Mouse (Mus musculus): ENCODE measurements around the gene Slc17a2. TPM values are rescaled to one million over a fixed set of nuclear protein-coding genes. Genes with fewer than 3 reads are reported as not detected.

The Slc17a2 gene
- polyA plus RNA-seq, 1 experiment from 2014 or later = 1.5 TPM

DNA sequence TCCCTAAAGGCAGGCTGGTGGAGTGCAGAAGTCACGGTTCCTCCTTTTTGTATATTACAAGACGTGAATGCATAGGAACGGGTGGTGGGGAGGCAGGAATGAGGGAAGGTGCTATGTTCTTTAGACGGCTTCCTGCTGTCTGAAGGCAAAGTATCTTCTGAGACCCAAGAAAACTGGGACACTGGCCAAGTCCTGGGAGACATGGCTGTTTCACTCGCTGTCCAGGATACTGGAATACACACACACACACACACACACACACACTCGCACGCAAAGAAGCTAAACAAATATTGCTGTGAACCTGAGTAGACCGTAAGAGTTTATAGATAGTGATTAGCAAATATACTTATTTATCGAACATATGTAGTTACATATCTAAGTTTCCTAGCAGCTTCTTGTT lies 57.9 kb downstream of the Slc17a2 start:
- H3K36me3 ChIP-seq (ENCODE audit: control insufficient read depth, insufficient read depth) = no peaks in the 10 kb centered on the region
- no peaks in the 10 kb centered on the region; the same call in 1 of the 2 replicates for H3K4me1 ChIP-seq (ENCODE audit: control insufficient read depth, low read depth, low read length)
- 52% methylated on average over 9 of the region's 9 CpGs for WGBS (ENCODE audit: insufficient replicate concordance)
- H3K27ac ChIP-seq (ENCODE audit: low read length) = no peak overlapping the region
- H3K27me3 ChIP-seq (ENCODE audit: control insufficient read depth, insufficient read depth, low read depth, low read length) = no peaks in the 10 kb centered on the region
- H3K9ac ChIP-seq (ENCODE audit: low read depth, low read length) = no peak overlapping the region
- no peak overlapping the region for H3K4me3 ChIP-seq (ENCODE audit: low read depth, low read length)
- no peak for ATAC-seq (ENCODE audit: low read depth)
- H3K9me3 ChIP-seq (replicated peaks; ENCODE audit: control insufficient read depth, low read length) = no peaks in the 10 kb centered on the region
- H3K4me2 ChIP-seq (ENCODE audit: low read depth, low read length) = no peak overlapping the region

DNA sequence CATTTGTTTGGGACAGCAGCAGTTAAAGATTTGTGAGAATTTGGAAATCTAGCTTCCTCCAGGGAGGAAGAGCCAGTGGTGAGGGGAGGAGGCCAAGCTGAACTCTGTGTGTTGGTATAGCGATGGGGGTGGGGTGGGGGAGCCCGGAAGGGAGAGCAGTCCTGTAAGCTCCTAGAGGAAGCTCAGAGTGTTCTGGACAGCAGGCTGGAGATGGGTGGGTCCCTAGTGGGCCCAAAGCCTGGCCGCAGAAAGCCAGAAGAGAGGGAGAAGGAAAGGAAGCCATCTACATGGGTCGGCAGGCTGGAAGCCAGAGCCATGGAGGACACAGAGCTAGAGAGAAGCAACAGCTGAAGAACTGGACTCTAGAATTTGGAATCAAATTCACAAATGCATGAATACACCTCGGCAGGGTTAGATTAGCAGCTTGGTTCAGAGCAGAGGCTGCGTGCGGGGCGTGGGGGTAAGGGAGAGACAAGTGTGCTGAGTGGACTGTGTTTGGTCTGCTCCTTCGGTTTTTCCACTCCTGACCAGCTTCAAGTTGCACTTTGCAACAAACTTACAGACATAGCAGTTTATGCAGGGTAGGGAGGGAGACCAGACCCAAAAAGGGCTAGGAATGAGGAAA lies 59.4 kb downstream of the Slc17a2 start:
- Histone ChIP-seq H3K36me3 (ENCODE audit: control insufficient read depth, insufficient read depth) (no peaks in the 10 kb centered on the region), H3K4me3 (ENCODE audit: low read depth, low read length) (peak overlapping the region; percentile 7), H3K27me3 (ENCODE audit: control insufficient read depth, insufficient read depth, low read depth, low read length) (no peaks in the 10 kb centered on the region), H3K4me2 (ENCODE audit: low read depth, low read length) (peak overlapping the region; percentile 24), H3K9ac (ENCODE audit: low read depth, low read length) (no peak overlapping the region; the same call in 1 of the 2 replicates), H3K4me1 (ENCODE audit: control insufficient read depth, low read depth, low read length) (no peaks in the 10 kb centered on the region; the same call in 1 of the 2 replicates), H3K27ac (ENCODE audit: low read length) (peak overlapping the region; percentile 73), H3K9me3 (replicated peaks; ENCODE audit: control insufficient read depth, low read length) (no peaks in the 10 kb centered on the region)
- peak; percentile 71 for ATAC-seq (ENCODE audit: low read depth)
- 48% methylated on average over 9 of the region's 9 CpGs for WGBS (ENCODE audit: insufficient replicate concordance)

DNA sequence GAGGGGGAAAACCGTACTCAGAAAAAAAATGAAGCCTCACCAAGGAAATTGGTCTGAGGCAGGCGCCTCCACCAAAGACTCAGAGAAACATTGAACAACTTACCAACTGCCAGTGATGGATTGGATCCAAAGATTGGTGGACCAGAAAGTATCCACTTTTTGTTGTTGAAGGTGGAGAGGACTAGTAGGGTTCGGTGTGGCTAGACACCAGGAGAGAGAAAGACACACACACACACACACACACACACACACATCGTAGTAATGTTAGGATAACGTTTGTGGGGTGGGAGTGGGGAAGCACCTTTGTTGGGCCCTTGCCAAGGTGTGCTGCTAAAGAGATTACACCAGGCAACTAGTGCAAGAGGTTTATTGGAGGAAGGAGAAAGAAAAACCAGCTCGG lies 60.2 kb downstream of the Slc17a2 start:
- no peaks in the 10 kb centered on the region for H3K9me3 ChIP-seq (replicated peaks; ENCODE audit: control insufficient read depth, low read length)
- peak overlapping the region; percentile 73 for H3K27ac ChIP-seq (ENCODE audit: low read length)
- no peaks in the 10 kb centered on the region for H3K36me3 ChIP-seq (ENCODE audit: control insufficient read depth, insufficient read depth)
- ATAC-seq (ENCODE audit: low read depth) = peak; percentile 46; the same call in 1 of the 2 replicates
- no peaks in the 10 kb centered on the region; the same call in 1 of the 2 replicates for H3K4me1 ChIP-seq (ENCODE audit: control insufficient read depth, low read depth, low read length)
- H3K4me2 ChIP-seq (ENCODE audit: low read depth, low read length) = peak overlapping the region; percentile 24
- no peaks in the 10 kb centered on the region for H3K27me3 ChIP-seq (ENCODE audit: control insufficient read depth, insufficient read depth, low read depth, low read length)
- 63% methylated on average over 6 of the region's 6 CpGs for WGBS (ENCODE audit: insufficient replicate concordance)
- H3K9ac ChIP-seq (ENCODE audit: low read depth, low read length) = peak overlapping the region; percentile 25; the same call in 1 of the 2 replicates
- H3K4me3 ChIP-seq (ENCODE audit: low read depth, low read length) = no peak overlapping the region

DNA sequence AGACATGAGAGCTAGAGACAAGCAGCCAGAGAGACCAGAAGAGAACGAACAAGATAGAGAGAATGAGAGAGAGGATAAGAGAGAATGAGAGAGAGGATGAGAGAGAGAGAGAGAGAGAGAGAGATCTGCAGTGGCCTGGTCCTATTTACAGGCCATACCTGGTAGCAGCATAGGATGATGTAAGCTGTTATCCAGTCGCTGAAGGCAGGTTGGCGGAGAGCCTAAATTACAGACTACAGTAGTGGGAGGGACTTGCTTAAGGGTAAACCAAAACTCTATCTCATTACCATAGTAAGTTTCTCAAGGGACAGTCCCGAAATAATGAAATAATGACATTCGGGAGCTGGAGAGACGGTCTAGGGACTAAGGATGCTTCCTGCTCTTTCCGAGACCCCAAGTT lies 60.6 kb downstream of the Slc17a2 start, which contains the start of gene Slc17a1:
Gene Slc17a1 (plus strand): TSS at position 346 of the 400 bp plus-strand sequence.
- H3K36me3 ChIP-seq (ENCODE audit: control insufficient read depth, insufficient read depth) = no peaks in the 10 kb centered on the region
- H3K4me1 ChIP-seq (ENCODE audit: control insufficient read depth, low read depth, low read length) = no peaks in the 10 kb centered on the region; the same call in 1 of the 2 replicates
- H3K27me3 ChIP-seq (ENCODE audit: control insufficient read depth, insufficient read depth, low read depth, low read length) = no peaks in the 10 kb centered on the region
- peak within 1 kb of the TSS; percentile 24 for H3K4me2 ChIP-seq (ENCODE audit: low read depth, low read length)
- ATAC-seq (ENCODE audit: low read depth) = peak; percentile 82
- 67% methylated on average over 7 of the region's 7 CpGs for WGBS (ENCODE audit: insufficient replicate concordance)
- H3K9me3 ChIP-seq (replicated peaks; ENCODE audit: control insufficient read depth, low read length) = no peaks in the 10 kb centered on the region
- H3K27ac ChIP-seq (ENCODE audit: low read length) = peak within 1 kb of the TSS; percentile 81
- H3K4me3 ChIP-seq (ENCODE audit: low read depth, low read length) = peak within 1 kb of the TSS; percentile 7
- peak within 1 kb of the TSS; percentile 25; the same call in 1 of the 2 replicates for H3K9ac ChIP-seq (ENCODE audit: low read depth, low read length)

DNA sequence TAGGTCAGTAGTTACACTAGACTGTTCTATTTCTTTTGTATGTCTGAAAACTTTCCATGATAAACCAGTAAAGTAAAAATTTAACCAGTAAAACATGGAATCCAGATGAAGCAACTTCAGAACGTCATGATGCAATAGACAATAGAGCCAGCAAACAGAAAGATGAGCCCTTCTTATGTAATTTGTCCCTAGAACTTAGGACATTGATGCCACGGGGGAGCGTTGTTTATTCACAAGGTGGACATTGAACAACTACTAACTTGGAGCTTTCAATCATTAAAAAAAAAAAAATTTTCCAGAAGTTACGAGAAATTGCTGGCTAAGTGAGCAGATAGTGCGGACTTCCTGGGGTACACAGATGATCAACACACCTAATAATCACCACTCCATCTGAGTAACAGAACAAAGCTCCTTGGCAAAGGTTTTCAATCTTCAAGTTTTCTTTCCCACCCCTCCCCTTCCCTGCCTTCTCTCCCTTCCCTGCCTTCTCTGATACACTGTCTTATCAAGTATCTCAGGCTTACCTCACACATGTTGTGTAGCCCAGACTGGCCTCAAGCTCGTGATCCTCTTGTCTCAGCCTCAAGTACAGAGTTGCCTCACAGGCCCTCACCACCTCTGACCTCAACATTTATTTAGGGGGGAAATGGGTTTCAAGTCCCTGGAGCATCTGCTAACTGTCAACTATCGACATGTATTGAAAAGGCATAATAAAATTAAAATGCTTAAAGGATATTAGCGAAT lies 62.2 kb downstream of the Slc17a2 start:
- Histone ChIP-seq H3K27me3 (ENCODE audit: control insufficient read depth, insufficient read depth, low read depth, low read length) (no peaks in the 10 kb centered on the region), H3K36me3 (ENCODE audit: control insufficient read depth, insufficient read depth) (no peaks in the 10 kb centered on the region), H3K4me3 (ENCODE audit: low read depth, low read length) (no peak overlapping the region), H3K27ac (ENCODE audit: low read length) (peak overlapping the region; percentile 70), H3K9ac (ENCODE audit: low read depth, low read length) (no peak overlapping the region), H3K9me3 (replicated peaks; ENCODE audit: control insufficient read depth, low read length) (no peaks in the 10 kb centered on the region), H3K4me2 (ENCODE audit: low read depth, low read length) (no peak overlapping the region), H3K4me1 (ENCODE audit: control insufficient read depth, low read depth, low read length) (no peaks in the 10 kb centered on the region; the same call in 1 of the 2 replicates)
- WGBS (ENCODE audit: insufficient replicate concordance) = 49% methylated on average over 8 of the region's 8 CpGs
- ATAC-seq (ENCODE audit: low read depth) = peak; percentile 45

DNA sequence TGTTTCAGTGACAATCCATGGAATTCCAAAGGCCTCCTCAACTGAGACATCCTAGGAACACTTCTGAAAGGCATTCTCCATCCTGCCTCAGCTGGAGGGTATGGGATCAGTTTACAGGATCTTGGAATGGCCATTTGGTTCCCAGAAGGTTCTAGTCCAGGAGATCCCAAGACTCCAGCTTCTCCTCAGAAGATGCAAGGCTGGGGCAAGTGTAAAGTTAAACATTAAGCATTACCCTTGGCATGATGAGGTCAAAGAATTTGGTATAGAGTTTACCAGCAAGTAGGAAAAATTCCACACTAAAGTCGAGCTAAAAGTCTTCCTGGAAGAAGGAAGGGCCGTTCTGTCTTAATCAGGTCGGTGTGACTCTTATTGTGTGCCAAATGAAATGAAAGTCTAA lies 63.2 kb downstream of the Slc17a2 start:
- no peak overlapping the region for H3K4me3 ChIP-seq (ENCODE audit: low read depth, low read length)
- H3K27ac ChIP-seq (ENCODE audit: low read length) = no peak overlapping the region
- no peak overlapping the region for H3K4me2 ChIP-seq (ENCODE audit: low read depth, low read length)
- no peaks in the 10 kb centered on the region for H3K36me3 ChIP-seq (ENCODE audit: control insufficient read depth, insufficient read depth)
- ATAC-seq (ENCODE audit: low read depth) = no peak
- H3K4me1 ChIP-seq (ENCODE audit: control insufficient read depth, low read depth, low read length) = no peaks in the 10 kb centered on the region; the same call in 1 of the 2 replicates
- H3K9me3 ChIP-seq (replicated peaks; ENCODE audit: control insufficient read depth, low read length) = no peaks in the 10 kb centered on the region
- WGBS (ENCODE audit: insufficient replicate concordance) = 57% methylated on average over 3 of the region's 3 CpGs
- H3K9ac ChIP-seq (ENCODE audit: low read depth, low read length) = no peak overlapping the region
- no peaks in the 10 kb centered on the region for H3K27me3 ChIP-seq (ENCODE audit: control insufficient read depth, insufficient read depth, low read depth, low read length)

DNA sequence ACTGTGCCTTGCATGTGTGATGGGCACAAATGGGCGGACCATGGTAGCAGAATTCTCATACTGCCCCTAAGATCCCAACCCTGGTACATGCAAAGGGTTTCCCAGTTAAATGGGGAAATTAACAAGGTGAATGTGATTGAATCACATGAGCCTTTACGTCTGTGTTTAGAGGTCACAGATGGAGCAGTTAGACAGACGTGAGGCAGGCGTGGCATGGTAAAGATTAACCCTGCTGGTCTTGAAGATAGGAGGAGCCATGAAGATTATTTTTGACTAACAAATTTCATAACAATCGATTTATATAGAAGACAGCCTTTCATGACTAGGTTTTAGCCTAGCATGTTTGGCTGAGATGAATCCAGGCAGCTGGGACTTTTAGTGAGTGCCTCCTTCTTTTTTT lies 66.3 kb downstream of the Slc17a2 start:
- Histone ChIP-seq H3K27ac (ENCODE audit: low read length) (no peak overlapping the region), H3K9me3 (replicated peaks; ENCODE audit: control insufficient read depth, low read length) (no peaks in the 10 kb centered on the region), H3K4me3 (ENCODE audit: low read depth, low read length) (no peak overlapping the region), H3K4me2 (ENCODE audit: low read depth, low read length) (no peak overlapping the region), H3K9ac (ENCODE audit: low read depth, low read length) (no peak overlapping the region), H3K4me1 (ENCODE audit: control insufficient read depth, low read depth, low read length) (no peaks in the 10 kb centered on the region; the same call in 1 of the 2 replicates), H3K36me3 (ENCODE audit: control insufficient read depth, insufficient read depth) (no peaks in the 10 kb centered on the region), H3K27me3 (ENCODE audit: control insufficient read depth, insufficient read depth, low read depth, low read length) (no peaks in the 10 kb centered on the region)
- 33% methylated on average over 5 of the region's 5 CpGs for WGBS (ENCODE audit: insufficient replicate concordance)
- ATAC-seq (ENCODE audit: low read depth) = no peak

Measured in liver, embryonic 16.5 days (tissue).